Mouse (Mus musculus) erythroid progenitor cell, adult 5-6 weeks (primary cell): Measurements from ENCODE around the gene F13a1. TPM values are rescaled to one million over a fixed set of nuclear protein-coding genes. Genes with fewer than 3 reads are reported as not detected.

Experiments used
- ATAC-seq: replicated peaks from 2 replicates; pipeline ENCODE4 v1.8.0; 2016; ENCODE audit warnings: moderate number of reproducible peaks, mild to moderate bottlenecking, moderate TSS enrichment, inconsistent platforms; ENCODE audit not compliant: poor library complexity, low FRiP score, severe bottlenecking
- total RNA-seq, 2 experiments: library from RNA; stranded (forward) in 1 of 2; stranded (reverse) in 1 of 2; fragments of 150-400 nt in 1 of 2; fragments of 186-747, 209-891 nt in 1 of 2; gene quantifications; 2 replicates each; pipeline versions ENCODE4 v1.2.3 to v1.2.4; 2015 to 2017; ENCODE audit warnings: low replicate concordance in 2 of 2

The F13a1 gene
- total RNA-seq (2015; ENCODE audit: low replicate concordance) (19.8 and 28.9 TPM in 2 replicates), total RNA-seq (2017; ENCODE audit: low replicate concordance) (21.6 and 33.9 TPM in 2 replicates)

DNA sequence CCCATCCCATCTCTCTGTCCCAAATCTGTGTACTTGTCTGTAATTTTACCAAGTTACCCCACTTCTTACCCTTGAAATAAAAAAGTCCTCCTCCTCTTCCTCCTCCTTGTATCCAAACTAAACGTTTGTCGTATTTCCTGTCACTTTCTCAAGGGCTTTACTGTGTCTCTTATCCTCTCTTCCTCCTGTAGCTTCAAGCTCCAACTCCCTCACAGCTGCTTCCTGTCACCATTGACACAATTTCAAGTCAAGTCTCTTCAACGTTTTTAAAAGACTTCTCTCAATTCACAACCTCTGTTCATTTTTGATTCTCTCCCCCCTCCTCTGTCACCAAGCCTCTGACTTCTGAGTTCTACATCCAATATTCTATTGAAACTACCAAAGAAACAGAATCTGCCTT is at the start of gene F13a1:
Gene F13a1 (minus strand): TSS at position 119 of the 400 bp plus-strand sequence.
- no peak for ATAC-seq

DNA sequence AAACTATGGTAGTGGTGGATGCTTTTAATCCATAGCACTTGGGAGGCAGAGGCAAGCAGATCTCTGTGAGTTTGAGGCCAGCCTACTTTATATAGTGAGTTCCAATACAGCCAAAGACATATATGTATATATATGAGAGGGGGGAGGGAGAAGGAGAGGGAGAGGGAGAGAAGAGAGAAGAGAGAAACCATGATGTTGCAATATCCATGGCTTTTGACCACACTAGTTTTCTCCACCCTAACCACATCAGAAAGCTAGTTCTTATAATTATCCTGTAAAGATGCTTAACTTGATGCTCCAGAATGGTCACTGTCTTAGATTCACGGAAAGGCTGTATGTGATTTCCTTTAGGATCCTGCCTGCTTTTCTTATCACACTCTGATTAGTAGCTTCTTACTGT is 41.6 kb upstream of the F13a1 start:
- ATAC-seq: no peak

DNA sequence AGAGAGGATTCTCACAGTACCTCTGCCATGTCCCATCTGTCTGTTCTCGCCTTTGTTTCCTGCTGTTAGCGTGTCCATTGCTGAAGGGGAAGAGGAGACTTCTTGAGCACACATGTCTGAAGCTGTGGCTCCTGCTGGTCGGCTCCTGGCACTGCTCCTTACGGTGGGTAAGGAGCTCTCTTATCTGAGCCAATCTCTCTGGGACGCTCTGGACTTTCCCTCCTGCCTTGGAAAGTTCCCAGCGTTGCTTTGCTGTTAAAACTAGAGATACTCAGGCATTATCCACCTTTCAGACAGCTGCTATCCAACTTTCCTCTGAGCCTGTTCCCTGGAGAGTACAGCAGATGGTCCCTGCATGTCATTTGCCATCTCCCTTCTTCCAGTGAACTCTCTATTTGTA is 39.1 kb upstream of the F13a1 start:
- no peak for ATAC-seq

DNA sequence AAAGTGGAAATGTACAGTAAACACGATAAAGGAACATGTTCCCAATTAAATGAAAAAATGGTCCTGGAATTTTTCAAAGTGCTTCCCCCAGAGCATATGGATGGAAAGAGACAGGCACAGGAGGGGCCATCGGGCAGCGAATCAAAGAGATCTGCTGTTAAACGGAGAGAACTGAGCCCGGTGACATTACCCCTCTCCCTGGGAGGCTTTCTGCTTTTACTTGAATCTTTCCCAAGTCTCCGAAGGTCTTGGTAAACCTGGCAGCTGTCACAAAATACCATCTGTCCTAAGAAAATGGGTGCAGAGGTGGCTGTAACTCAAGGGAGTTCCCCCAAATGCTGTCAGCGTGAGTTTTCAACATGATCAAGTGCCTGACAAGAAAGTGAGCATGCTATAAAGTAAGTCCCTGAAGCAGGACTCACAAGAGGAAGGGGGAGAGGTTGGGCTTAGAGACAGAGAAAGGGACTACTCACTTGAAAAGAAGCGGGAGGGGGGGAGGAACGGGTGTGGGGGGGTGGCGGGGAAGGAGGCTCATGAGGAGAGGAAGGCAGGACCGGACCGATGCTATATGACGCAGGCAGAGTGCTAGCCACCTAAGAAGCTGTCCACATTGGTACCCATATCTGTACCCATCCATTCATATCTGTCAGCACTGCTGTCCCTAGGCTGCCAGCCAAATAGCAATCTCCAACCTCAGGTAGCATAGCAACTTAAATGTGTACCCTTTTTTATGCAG is 31.6 kb upstream of the F13a1 start:
- ATAC-seq: no peak

DNA sequence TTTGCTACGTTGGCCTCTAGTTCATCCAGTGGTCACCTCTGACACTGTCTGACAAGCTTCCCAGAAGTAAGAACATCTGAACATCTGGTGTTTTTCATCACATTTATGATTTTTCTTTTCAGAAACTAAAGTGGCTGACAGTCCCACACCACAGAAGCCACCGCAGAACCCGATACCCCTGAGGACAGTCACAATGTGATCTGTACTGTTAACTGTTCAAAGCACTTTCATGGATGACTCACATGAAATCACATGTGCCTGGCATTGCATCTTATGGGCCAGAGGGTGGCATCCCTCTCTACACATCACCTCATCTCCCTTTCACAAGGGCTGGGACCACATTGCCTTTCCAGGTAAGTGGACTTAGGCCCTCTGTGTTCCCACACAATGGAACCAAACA is 21.3 kb upstream of the F13a1 start:
- no peak for ATAC-seq

DNA sequence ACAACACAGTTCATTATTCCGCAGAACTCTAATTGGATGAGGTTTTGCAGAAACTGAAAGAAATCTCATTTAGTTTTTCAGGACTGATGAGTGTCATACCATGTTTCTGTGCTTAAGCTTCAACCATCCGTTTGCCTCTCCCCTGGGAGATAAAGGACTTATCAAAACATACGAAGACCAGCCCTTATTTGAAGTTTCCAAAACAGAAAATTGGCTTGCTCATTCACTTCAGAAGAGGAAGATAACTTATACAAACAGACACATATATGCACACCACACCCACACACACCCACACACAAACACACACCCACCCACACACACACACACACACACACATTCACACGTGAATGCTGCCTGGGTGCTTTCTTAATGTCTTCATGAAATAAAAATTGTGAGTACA is 20.8 kb upstream of the F13a1 start:
- ATAC-seq: no peak

DNA sequence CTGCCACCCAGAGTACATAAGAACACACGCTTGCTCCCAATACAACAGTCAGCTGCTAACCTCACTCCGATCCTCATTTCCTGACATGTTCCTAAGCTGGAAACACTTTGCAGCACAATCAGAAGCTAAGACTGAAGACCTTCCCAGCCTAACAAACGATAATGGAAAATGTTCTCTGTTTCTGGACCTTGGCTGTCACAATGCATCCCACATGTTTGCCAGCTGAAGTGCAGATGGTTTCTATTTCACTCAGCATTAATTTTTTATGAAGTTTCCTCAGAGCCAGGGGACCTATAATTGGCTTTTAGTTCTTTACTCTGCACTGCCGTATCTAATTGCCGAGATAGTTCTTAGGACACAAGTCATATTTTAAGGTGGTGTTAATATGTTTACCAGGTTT is 10.8 kb upstream of the F13a1 start:
- ATAC-seq: no peak

DNA sequence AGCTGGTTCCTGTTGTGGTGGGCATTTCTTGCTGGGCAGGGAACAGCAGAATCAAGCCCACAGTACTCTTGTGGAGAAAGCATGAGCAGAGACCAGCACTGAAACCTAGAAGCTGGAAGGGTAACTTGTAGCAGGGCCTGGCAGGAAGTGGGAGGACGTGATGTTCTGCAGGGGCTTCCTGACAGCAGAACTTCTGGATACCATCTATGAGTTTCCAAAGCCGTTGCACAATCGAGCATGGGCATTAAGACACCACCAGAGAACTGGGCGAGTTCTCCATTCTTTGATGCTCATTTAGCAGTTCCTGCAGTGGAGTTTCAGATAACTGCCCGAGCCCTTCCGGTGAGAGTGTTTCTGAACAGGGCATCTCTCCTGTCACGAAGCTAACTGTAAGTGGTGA is 6.6 kb upstream of the F13a1 start:
- ATAC-seq: no peak

DNA sequence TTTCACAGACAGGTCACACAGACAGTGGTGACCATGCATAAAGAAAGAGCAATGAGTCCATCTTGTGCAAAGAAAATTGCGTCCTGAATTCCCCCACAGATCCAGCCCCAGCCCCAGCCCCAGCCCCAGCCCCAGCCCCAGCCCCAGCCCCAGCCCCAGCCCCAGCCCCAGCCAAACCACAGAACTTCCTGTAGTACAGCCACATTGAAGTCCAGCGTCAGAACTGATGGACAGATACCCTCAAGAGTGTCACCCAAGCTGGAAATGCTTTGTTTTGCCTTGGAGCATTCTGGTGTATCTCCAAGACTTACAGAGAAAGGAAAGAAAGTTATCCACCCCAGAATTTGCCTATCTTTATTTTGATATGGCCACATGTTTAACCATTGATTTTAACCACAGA is 413 bp downstream of the F13a1 start:
- ATAC-seq: no peak

DNA sequence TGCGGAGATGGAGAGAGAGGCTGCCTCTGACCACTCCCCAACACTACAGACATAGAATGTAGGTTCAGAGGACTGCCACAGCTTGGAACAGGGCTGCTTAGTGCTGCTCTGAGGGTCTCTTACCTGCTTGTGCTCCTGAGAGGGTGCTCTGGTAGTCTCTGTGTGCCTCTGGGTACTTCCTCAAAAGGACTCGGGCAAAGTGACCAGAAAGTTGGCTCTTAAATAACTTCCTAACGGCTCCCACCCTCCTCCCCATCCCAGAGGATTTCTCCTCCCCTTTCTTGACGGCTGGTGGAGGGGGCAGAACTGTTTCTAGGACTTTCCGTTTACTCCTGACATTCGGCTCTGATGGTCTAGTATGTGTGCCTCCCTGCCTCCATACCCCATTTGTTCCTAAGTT is 1.0 kb downstream of the F13a1 start:
- no peak for ATAC-seq

DNA sequence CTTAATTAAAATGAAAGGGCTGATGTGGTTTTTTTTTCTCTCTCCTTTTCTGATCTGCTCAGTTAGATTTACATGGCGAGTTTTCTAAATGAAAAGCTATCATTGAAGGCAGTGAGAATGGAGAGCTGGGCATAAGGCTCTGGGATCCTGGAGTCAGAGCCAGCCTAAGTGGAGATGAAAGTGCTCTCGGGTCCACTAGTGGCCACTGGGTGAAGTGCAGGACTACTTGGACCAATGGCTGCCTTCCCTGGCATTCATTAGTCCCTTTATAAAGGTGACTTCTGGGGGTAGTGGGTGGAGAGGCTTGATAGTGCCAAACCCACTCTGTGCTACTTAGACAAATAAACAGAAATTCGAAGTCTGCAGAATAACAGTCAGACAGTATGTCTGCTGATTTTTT is 5.0 kb downstream of the F13a1 start:
- ATAC-seq: no peak

DNA sequence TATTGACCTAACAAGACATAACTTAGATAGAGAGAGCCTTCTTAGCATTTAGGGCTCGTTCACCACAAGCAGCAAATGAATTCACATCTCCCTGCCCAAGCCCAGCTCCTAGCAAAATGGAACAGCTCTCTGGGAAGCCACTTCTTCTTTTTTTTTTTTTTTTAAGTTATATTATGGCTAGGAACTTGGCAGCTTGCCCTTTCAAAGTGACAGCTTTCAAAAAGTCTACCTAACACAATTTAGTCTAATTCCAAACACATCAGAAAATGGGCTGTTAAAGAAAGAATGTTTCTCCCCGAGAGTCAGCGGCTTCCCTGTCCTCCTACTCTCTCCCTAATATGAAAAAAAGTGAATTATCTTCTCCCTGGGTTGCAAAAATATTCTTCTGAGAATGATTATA is 15.3 kb downstream of the F13a1 start:
- ATAC-seq: no peak

DNA sequence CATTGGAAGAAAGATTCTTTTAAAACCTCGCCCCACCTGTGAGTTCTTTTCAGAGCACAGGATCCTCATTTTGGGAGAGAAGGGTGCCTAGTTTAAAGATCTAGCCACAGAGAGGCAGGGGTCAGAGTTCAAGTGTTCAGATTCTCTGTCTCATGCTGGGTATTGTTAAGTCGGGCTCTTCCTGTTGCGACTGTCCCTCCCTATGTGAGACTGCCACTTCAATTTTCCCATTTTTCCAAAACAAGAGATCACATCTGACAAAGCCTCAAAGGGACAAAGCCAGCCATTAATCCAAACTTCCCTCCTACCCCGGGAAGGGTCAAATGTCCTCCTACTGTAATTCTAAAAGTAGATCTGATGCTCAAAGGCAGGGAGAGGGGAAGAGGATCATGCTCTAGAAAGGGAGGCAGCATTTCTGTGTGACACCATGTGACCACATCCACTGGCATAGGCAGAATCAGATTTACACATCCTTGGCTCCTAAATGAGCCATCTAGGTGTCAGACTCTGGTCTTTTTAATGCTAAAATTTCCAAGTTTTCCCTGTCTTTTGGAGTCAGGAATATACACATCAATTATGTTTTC is 24.0 kb downstream of the F13a1 start:
- ATAC-seq: no peak

DNA sequence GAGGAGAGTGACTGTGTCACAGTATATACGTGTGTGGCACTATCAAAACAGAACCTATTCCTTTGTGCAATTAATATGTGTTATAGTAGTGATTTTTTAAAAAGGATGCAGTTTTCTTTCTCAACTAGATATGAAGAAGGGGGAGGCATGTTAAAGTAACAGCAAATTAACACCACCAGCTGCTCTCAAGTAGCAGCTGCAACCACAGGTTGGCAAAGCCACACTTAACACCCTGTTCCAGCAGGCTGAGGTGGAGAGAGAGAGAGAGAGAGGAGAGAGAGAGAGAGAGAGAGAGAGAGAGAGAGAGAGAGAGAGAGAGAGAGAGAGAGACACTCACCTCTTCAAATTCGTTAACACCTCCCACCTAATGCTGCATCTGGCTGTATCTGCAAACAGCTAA is 28.5 kb downstream of the F13a1 start:
- no peak for ATAC-seq

DNA sequence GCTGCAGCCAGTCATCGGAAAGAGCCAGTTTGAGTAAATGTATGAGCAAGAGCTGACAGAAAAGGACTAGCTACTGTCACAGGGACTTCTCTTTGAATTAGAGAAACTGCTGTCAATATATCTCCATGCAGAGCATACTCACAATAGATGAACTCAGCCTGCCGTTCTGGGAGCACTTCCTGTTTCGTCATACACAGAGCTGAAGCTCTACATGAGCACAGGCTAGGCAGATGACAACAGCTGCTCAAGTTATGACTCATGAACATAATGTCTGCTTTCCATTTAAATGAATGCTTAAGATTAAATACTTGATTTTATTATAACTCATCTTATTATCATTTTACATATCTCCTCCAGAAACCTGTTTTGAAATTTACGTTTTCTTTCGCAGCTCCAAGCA is 39.3 kb downstream of the F13a1 start:
- no peak for ATAC-seq

DNA sequence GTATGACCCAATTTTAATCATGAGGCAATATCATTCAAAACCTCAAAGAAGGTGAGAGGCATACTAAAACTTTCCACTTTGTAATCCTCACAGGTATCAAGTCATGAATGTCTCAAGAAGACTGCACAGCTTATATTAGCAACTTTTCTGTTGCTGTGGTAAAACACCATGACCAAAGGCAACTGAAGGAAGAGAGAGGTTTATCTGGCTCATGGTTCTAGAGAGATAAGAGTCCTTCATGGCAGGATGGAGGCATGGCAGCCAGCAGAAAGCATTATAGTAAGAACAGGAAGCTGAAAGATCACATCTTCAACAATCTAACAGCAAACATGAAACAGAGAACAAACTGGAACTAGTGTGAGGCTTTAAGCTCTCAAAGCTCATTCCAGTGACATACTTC is 43.8 kb downstream of the F13a1 start:
- ATAC-seq: no peak

DNA sequence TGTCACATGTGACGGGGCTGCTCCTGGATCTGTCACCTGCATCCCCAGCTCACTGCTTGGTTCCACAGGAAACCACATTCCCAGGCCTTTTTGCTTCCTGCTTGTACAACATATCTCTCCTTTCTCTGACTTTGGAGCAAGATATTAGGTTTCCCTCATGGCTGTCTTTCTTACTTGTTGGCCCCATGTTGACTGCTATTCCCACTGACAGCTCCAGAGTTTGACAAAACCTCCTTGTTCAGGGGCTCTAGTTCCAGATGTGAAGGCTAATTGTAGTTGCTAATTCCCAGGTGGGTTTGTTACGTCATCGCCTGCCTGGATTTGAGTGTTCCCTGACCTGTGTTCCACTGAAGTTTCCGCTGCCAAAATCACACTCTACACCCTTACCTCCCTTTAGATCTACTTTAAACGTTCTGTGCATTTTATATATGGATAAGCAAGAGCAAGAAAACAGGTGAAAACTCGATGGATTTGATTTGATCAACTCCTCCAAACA is 50.8 kb downstream of the F13a1 start:
- no peak for ATAC-seq

DNA sequence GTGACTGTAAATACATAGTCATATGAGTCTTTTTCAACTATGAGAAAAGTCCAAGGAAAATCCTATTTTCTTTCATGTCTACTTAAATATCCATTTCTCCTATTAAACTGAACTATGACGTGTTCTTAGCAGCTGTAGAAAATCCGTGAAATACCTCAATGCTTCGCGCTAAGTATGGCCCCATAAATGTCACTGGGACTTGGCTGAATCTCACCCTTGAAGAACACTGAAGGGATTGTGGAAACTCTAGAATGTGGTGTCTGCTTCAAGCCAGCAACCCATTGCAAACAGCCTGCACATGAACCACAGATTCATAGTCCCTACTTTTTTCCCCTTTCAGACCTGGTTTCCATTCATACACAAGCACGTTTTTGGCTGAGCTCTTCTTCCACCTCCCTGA is 56.5 kb downstream of the F13a1 start:
- ATAC-seq: no peak

DNA sequence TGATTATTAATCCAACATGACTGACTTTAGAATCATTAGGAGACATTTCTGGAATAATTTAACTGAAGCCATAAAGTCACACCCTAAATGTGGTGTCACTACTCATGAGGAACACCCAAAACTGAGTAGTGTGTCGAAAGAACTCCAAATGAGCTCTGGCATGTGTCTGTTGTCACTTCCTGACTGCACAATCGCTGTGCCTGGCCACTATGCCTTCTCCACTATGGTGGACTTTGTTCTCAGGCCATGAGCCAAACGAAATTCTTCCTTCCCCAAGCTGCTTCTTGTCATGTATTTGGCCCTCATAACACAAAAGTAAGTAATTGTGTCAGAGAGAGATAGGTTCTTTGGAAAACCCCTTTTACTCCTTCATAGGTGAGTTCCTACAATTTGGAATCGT is 61.7 kb downstream of the F13a1 start:
- no peak for ATAC-seq

DNA sequence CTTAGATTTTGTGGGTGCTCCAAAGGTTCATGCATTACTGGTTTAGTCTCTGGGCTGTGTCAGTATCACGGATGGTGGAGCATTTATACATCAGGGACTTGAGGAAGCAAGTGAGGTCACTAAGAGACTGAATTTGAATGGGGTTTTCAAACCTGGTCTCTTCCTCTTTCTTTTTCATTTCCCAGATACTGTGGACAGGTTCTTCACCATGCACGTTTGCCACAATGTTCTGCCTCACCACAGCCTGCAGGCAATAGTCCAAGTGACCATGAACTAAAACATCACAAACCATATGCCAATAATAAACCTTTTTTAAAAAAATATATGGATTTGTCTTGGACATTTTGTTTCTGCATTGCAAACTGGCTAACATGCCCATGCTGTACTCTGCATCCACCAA is 77.0 kb downstream of the F13a1 start:
- no peak for ATAC-seq

DNA sequence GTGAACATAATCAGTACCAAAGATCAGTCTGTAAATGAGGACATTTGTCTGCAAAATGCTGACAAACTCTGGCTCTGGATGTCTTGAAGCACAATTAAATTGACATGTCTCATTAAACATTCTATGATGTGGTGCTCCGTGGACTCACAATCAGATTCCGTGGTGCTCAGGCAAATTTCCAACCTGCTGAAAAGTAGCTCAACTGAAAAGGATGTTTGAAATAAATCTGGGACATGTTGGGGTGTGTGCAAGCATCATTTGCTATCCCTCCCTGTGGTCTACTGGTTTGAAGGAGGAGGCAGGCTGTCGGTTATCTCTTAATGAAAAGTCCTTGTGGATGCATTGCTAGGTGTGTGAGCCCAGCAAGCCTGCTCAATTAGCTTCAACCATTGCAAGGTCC is 77.8 kb downstream of the F13a1 start:
- ATAC-seq: no peak

DNA sequence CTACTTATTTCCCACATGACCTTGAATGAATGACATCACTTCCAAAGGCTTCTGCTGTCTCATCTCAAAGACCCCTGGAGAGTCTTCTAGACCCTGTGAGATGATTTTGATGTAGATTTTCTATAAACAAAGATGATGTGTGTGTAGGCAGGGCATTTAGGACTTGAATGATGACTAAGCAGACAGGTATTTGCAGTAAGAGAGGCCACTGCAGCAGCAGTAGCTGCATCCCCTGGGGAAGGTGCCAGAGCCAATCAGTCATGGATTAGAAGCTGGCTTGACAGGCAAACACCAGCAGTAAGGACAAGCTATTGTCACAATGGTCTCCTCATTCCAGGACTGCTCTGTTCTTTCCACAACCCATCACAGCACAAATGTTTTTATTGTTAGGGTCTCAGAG is 87.1 kb downstream of the F13a1 start:
- no peak for ATAC-seq
